Mouse (Mus musculus): ENCODE data around the gene Tbcd. TPM values are rescaled to one million over a fixed set of nuclear protein-coding genes. Genes with fewer than 3 reads are reported as not detected.

The Tbcd gene
- polyA plus RNA-seq, 1 experiment from 2014 or later, result 34.7 TPM

- H3K36me3 ChIP-seq, result no peaks in the 10 kb centered on the region
- no peak for ATAC-seq
- no peak overlapping the region for H3K4me2 ChIP-seq (replicated peaks)
- no peak overlapping the region for H3K9ac ChIP-seq
- no peaks in the 10 kb centered on the region for H3K9me3 ChIP-seq
- no peaks in the 10 kb centered on the region for H3K27me3 ChIP-seq (replicated peaks)
- H3K27ac ChIP-seq, result no peak overlapping the region
- no peaks in the 10 kb centered on the region for H3K4me1 ChIP-seq (replicated peaks)
- H3K4me3 ChIP-seq (replicated peaks), result no peak overlapping the region
- WGBS, result 84% methylated on average over 3 of the region's 3 CpGs
Observed at GRCm38 (mm10) chr11:121558522-121558921, 106.8 kb downstream of the Tbcd start.

- H3K9ac ChIP-seq, result no peak overlapping the region
- H3K4me3 ChIP-seq (replicated peaks), result no peak overlapping the region
- H3K4me2 ChIP-seq (replicated peaks), result no peak overlapping the region
- H3K27ac ChIP-seq, result no peak overlapping the region
- no peaks in the 10 kb centered on the region for H3K4me1 ChIP-seq (replicated peaks)
- no peak for ATAC-seq
- no peaks in the 10 kb centered on the region for H3K36me3 ChIP-seq
- no peaks in the 10 kb centered on the region for H3K9me3 ChIP-seq
- H3K27me3 ChIP-seq (replicated peaks), result no peaks in the 10 kb centered on the region
- 89% methylated on average over 4 of the region's 4 CpGs for WGBS
Observed at GRCm38 (mm10) chr11:121559527-121560293, 108.0 kb downstream of the Tbcd start.

- Histone ChIP-seq H3K4me3 (replicated peaks) (no peak overlapping the region), H3K4me2 (replicated peaks) (no peak overlapping the region), H3K27ac (no peak overlapping the region), H3K36me3 (no peaks in the 10 kb centered on the region), H3K9ac (no peak overlapping the region), H3K4me1 (replicated peaks) (no peaks in the 10 kb centered on the region), H3K27me3 (replicated peaks) (no peaks in the 10 kb centered on the region), H3K9me3 (no peaks in the 10 kb centered on the region)
- ATAC-seq, result no peak
- WGBS, result 78% methylated on average over 7 of the region's 7 CpGs
Observed at GRCm38 (mm10) chr11:121560294-121560663, 108.5 kb downstream of the Tbcd start.

GRCm38 (mm10) chr11:121563312-121563711, 111.6 kb downstream of the Tbcd start:
- no peaks in the 10 kb centered on the region for H3K9me3 ChIP-seq
- H3K36me3 ChIP-seq, result no peaks in the 10 kb centered on the region
- H3K27ac ChIP-seq, result no peak overlapping the region
- H3K27me3 ChIP-seq (replicated peaks), result no peaks in the 10 kb centered on the region
- ATAC-seq, result no peak
- 92% methylated on average over 5 of the region's 5 CpGs for WGBS
- H3K4me2 ChIP-seq (replicated peaks), result no peak overlapping the region
- no peak overlapping the region for H3K9ac ChIP-seq
- no peaks in the 10 kb centered on the region for H3K4me1 ChIP-seq (replicated peaks)
- H3K4me3 ChIP-seq (replicated peaks), result no peak overlapping the region

GRCm38 (mm10) chr11:121564265-121564664, 112.5 kb downstream of the Tbcd start:
- Histone ChIP-seq H3K9me3 (no peaks in the 10 kb centered on the region), H3K36me3 (no peaks in the 10 kb centered on the region), H3K27me3 (replicated peaks) (no peaks in the 10 kb centered on the region), H3K4me1 (replicated peaks) (no peaks in the 10 kb centered on the region), H3K4me2 (replicated peaks) (no peak overlapping the region), H3K27ac (no peak overlapping the region), H3K4me3 (replicated peaks) (no peak overlapping the region), H3K9ac (no peak overlapping the region)
- no peak for ATAC-seq
- 95% methylated on average over 4 of the region's 4 CpGs for WGBS

GRCm38 (mm10) chr11:121581856-121582255, 130.1 kb downstream of the Tbcd start:
- 0 out of 2 replicates have a peak, but pooled peaks cover 4% of the 10 kb centered on the region for H3K36me3 ChIP-seq
- no peak for ATAC-seq
- H3K9me3 ChIP-seq, result no peaks in the 10 kb centered on the region
- H3K9ac ChIP-seq, result no peak overlapping the region
- H3K4me1 ChIP-seq (replicated peaks), result no peaks in the 10 kb centered on the region
- no peak overlapping the region for H3K27ac ChIP-seq
- no peak overlapping the region for H3K4me2 ChIP-seq (replicated peaks)
- H3K4me3 ChIP-seq (replicated peaks), result no peak overlapping the region
- no peaks in the 10 kb centered on the region for H3K27me3 ChIP-seq (replicated peaks)

- Histone ChIP-seq H3K9me3 (no peaks in the 10 kb centered on the region), H3K4me3 (replicated peaks) (no peak overlapping the region), H3K27me3 (replicated peaks) (no peaks in the 10 kb centered on the region), H3K4me2 (replicated peaks) (no peak overlapping the region), H3K27ac (no peak overlapping the region), H3K9ac (no peak overlapping the region), H3K4me1 (replicated peaks) (no peaks in the 10 kb centered on the region), H3K36me3 (peaks cover 4% of the 10 kb centered on the region; the same call in 1 of the 2 replicates)
- no peak for ATAC-seq
- 87% methylated on average over 6 of the region's 6 CpGs for WGBS
Observed at GRCm38 (mm10) chr11:121597254-121597653, 145.5 kb downstream of the Tbcd start.

- Histone ChIP-seq H3K27me3 (replicated peaks) (no peaks in the 10 kb centered on the region), H3K27ac (no peak overlapping the region), H3K4me3 (replicated peaks) (no peak overlapping the region), H3K9ac (no peak overlapping the region), H3K4me1 (replicated peaks) (no peaks in the 10 kb centered on the region), H3K9me3 (no peaks in the 10 kb centered on the region), H3K36me3 (peaks cover 12% of the 10 kb centered on the region), H3K4me2 (replicated peaks) (no peak overlapping the region)
- ATAC-seq, result no peak
- 84% methylated on average over 3 of the region's 3 CpGs for WGBS
Observed at GRCm38 (mm10) chr11:121601422-121601821, 149.7 kb downstream of the Tbcd start.

GRCm38 (mm10) chr11:121605604-121606003, 153.9 kb downstream of the Tbcd start:
- Histone ChIP-seq H3K27ac (no peak overlapping the region), H3K4me3 (replicated peaks) (no peak overlapping the region), H3K9me3 (no peaks in the 10 kb centered on the region), H3K4me1 (replicated peaks) (no peaks in the 10 kb centered on the region), H3K27me3 (replicated peaks) (no peaks in the 10 kb centered on the region), H3K9ac (no peak overlapping the region), H3K4me2 (replicated peaks) (no peak overlapping the region), H3K36me3 (peaks cover 17% of the 10 kb centered on the region)
- ATAC-seq, result no peak
- WGBS, result 95% methylated on average over 6 of the region's 6 CpGs

GRCm38 (mm10) chr11:121610976-121611375, 159.2 kb downstream of the Tbcd start:
- H3K4me1 ChIP-seq (replicated peaks), result no peaks in the 10 kb centered on the region
- H3K27me3 ChIP-seq (replicated peaks), result no peaks in the 10 kb centered on the region
- peaks cover 20% of the 10 kb centered on the region for H3K36me3 ChIP-seq
- ATAC-seq, result no peak
- no peak overlapping the region for H3K4me3 ChIP-seq (replicated peaks)
- H3K9me3 ChIP-seq, result no peaks in the 10 kb centered on the region
- H3K27ac ChIP-seq, result no peak overlapping the region
- H3K4me2 ChIP-seq (replicated peaks), result no peak overlapping the region
- H3K9ac ChIP-seq, result no peak overlapping the region

GRCm38 (mm10) chr11:121615961-121616485, 164.3 kb downstream of the Tbcd start:
- no peaks in the 10 kb centered on the region for H3K27me3 ChIP-seq (replicated peaks)
- 60% methylated on average over 3 of the region's 3 CpGs for WGBS
- no peak overlapping the region for H3K4me2 ChIP-seq (replicated peaks)
- H3K9me3 ChIP-seq, result no peaks in the 10 kb centered on the region
- no peak overlapping the region for H3K27ac ChIP-seq
- no peaks in the 10 kb centered on the region for H3K4me1 ChIP-seq (replicated peaks)
- no peak overlapping the region for H3K4me3 ChIP-seq (replicated peaks)
- H3K9ac ChIP-seq, result no peak overlapping the region
- no peak for ATAC-seq
- H3K36me3 ChIP-seq, result peaks cover 20% of the 10 kb centered on the region

GRCm38 (mm10) chr11:121616501-121616900, 164.8 kb downstream of the Tbcd start:
- H3K9ac ChIP-seq, result no peak overlapping the region
- H3K27me3 ChIP-seq (replicated peaks), result no peaks in the 10 kb centered on the region
- ATAC-seq, result no peak
- H3K36me3 ChIP-seq, result peaks cover 22% of the 10 kb centered on the region
- no peaks in the 10 kb centered on the region for H3K4me1 ChIP-seq (replicated peaks)
- H3K9me3 ChIP-seq, result no peaks in the 10 kb centered on the region
- no peak overlapping the region for H3K4me3 ChIP-seq (replicated peaks)
- no peak overlapping the region for H3K27ac ChIP-seq
- H3K4me2 ChIP-seq (replicated peaks), result no peak overlapping the region

- ATAC-seq, result no peak
Observed at GRCm38 (mm10) chr11:121617371-121617770, 165.6 kb downstream of the Tbcd start.

More at GRCm38 (mm10) chr11:121617371-121617770, 165.6 kb downstream of the Tbcd start:
- no peaks in the 10 kb centered on the region for H3K4me1 ChIP-seq (replicated peaks)
- peaks cover 25% of the 10 kb centered on the region for H3K36me3 ChIP-seq
- no peak overlapping the region for H3K4me3 ChIP-seq (replicated peaks)
- no peak overlapping the region for H3K27ac ChIP-seq
- no peak overlapping the region for H3K4me2 ChIP-seq (replicated peaks)
- H3K9me3 ChIP-seq, result no peaks in the 10 kb centered on the region
- H3K27me3 ChIP-seq (replicated peaks), result no peaks in the 10 kb centered on the region
- 88% methylated on average over 1 of the region's 1 CpGs for WGBS
- H3K9ac ChIP-seq, result no peak overlapping the region
